Mouse (Mus musculus) neural tube, embryonic 12.5 days (tissue): ENCODE measurements at regions not wholly inside any gene's neighbourhood (a gene's known extent, or its start where the extent isn't known, plus 50 kb on each side); places are given as distances from the start of the nearest gene placed in this dataset.

Source experiments
- ATAC-seq: fragments of 200-750 bp; cut with Nextera tagmentation; 2 replicates; pipeline ENCODE4 v1.8.0; 2017; ENCODE audit warnings: low read depth, mild to moderate bottlenecking, moderate TSS enrichment, moderate library complexity; ENCODE audit not compliant: low FRiP score
- H3K27ac ChIP-seq: fragments of 300-500 bp; sonication (generic); 2 replicates; pipeline ENCODE4 v1.5.1; 2016
- H3K27me3 ChIP-seq: fragments of 300-500 bp; sonication (generic); replicated peaks from 2 replicates; pipeline ENCODE4 v1.6.1; 2016; ENCODE audit warnings: mild to moderate bottlenecking
- H3K36me3 ChIP-seq: fragments of 300-500 bp; sonication (generic); 2 replicates; pipeline ENCODE4 v1.6.1; 2016; ENCODE audit warnings: mild to moderate bottlenecking
- H3K4me1 ChIP-seq: fragments of 300-500 bp; sonication (generic); 2 replicates; pipeline ENCODE4 v1.6.1; 2016
- H3K4me2 ChIP-seq: fragments of 300-500 bp; sonication (generic); replicated peaks from 2 replicates; pipeline ENCODE4 v1.6.1; 2016; ENCODE audit warnings: mild to moderate bottlenecking
- H3K4me3 ChIP-seq: fragments of 300-500 bp; sonication (generic); 2 replicates; pipeline ENCODE4 v1.5.1; 2016
- H3K9ac ChIP-seq: fragments of 300-500 bp; sonication (generic); 2 replicates; pipeline ENCODE4 v1.6.1; 2016; ENCODE audit warnings: mild to moderate bottlenecking
- H3K9me3 ChIP-seq: fragments of 300-500 bp; sonication (generic); 2 replicates; pipeline ENCODE4 v1.6.1; 2016; ENCODE audit warnings: mild to moderate bottlenecking
- WGBS: fragments of 180-500 bp; shearing (Covaris S2); methylation state at CpG from one replicate; pipeline ENCODE4 v1.1.7; 2016; 5-methylcytosine and 5-hydroxymethylcytosine counted together

- H3K9me3 ChIP-seq, result no peaks in the 10 kb centered on the region
- WGBS, result 48% methylated on average over 5 of the region's 5 CpGs
- no peaks in the 10 kb centered on the region for H3K27me3 ChIP-seq
- no peak overlapping the region for H3K4me3 ChIP-seq
- no peak overlapping the region for H3K27ac ChIP-seq
- H3K9ac ChIP-seq, result no peak overlapping the region
- H3K36me3 ChIP-seq, result no peaks in the 10 kb centered on the region
- ATAC-seq, result no peak
- H3K4me2 ChIP-seq, result no peak overlapping the region
- H3K4me1 ChIP-seq, result peaks cover 16% of the 10 kb centered on the region
Observed at GRCm38 (mm10) chr11:19203968-19204367, 185.2 kb upstream of the Meis1 start.

- ATAC-seq, result peak; percentile 48; the same call in 1 of the 2 replicates
- Histone ChIP-seq H3K4me3 (no peak overlapping the region), H3K36me3 (no peaks in the 10 kb centered on the region), H3K9ac (no peak overlapping the region), H3K4me2 (0 out of 2 replicates have a peak overlapping the region, but pooled peaks have one; percentile 12), H3K4me1 (peaks cover 16% of the 10 kb centered on the region), H3K27me3 (no peaks in the 10 kb centered on the region), H3K9me3 (no peaks in the 10 kb centered on the region), H3K27ac (no peak overlapping the region)
- 30% methylated on average over 7 of the region's 7 CpGs for whole genome bisulfite sequencing
Observed at GRCm38 (mm10) chr11:19204521-19204920, 185.7 kb upstream of the Meis1 start.

GRCm38 (mm10) chr11:19205174-19205573 is 186.4 kb upstream of the Meis1 start:
- no peak overlapping the region for H3K9ac ChIP-seq
- no peaks in the 10 kb centered on the region for H3K27me3 ChIP-seq
- H3K27ac ChIP-seq, result no peak overlapping the region
- H3K36me3 ChIP-seq, result no peaks in the 10 kb centered on the region
- peaks cover 16% of the 10 kb centered on the region for H3K4me1 ChIP-seq
- ATAC-seq, result no peak
- H3K4me3 ChIP-seq, result no peak overlapping the region
- H3K9me3 ChIP-seq, result no peaks in the 10 kb centered on the region
- H3K4me2 ChIP-seq, result no peak overlapping the region

GRCm38 (mm10) chr11:19219476-19219875 is 200.7 kb upstream of the Meis1 start:
- no peak for ATAC-seq
- no peaks in the 10 kb centered on the region for H3K9me3 ChIP-seq

GRCm38 (mm10) chr11:19221442-19221841 is 202.7 kb upstream of the Meis1 start:
- H3K9ac ChIP-seq, result no peak overlapping the region
- H3K4me2 ChIP-seq, result no peak overlapping the region
- no peaks in the 10 kb centered on the region for H3K36me3 ChIP-seq
- H3K4me1 ChIP-seq, result no peaks in the 10 kb centered on the region
- no CpG with 5 or more reads among the region's 1 CpGs for WGBS
- H3K27ac ChIP-seq, result no peak overlapping the region
- no peak overlapping the region for H3K4me3 ChIP-seq
- H3K27me3 ChIP-seq, result no peaks in the 10 kb centered on the region
- no peaks in the 10 kb centered on the region for H3K9me3 ChIP-seq
- no peak for ATAC-seq

More at GRCm38 (mm10) chr11:19219476-19219875, 200.7 kb upstream of the Meis1 start:
- Histone ChIP-seq H3K4me1 (no peaks in the 10 kb centered on the region), H3K36me3 (no peaks in the 10 kb centered on the region), H3K9ac (no peak overlapping the region), H3K4me2 (no peak overlapping the region), H3K27ac (no peak overlapping the region), H3K27me3 (no peaks in the 10 kb centered on the region), H3K4me3 (no peak overlapping the region)
- WGBS, result 88% methylated on average over 3 of the region's 3 CpGs

- Histone ChIP-seq H3K27me3 (no peaks in the 10 kb centered on the region), H3K4me1 (no peaks in the 10 kb centered on the region), H3K36me3 (no peaks in the 10 kb centered on the region), H3K9me3 (no peaks in the 10 kb centered on the region), H3K27ac (no peak overlapping the region), H3K4me3 (no peak overlapping the region), H3K4me2 (no peak overlapping the region), H3K9ac (no peak overlapping the region)
- whole genome bisulfite sequencing, result 83% methylated on average over 2 of the region's 2 CpGs
- ATAC-seq, result no peak
Observed at GRCm38 (mm10) chr11:19226756-19227155, 208.0 kb upstream of the Meis1 start.

- no peak for ATAC-seq
- Histone ChIP-seq H3K9me3 (no peaks in the 10 kb centered on the region), H3K36me3 (no peaks in the 10 kb centered on the region), H3K27ac (no peak overlapping the region), H3K9ac (no peak overlapping the region), H3K4me3 (no peak overlapping the region), H3K4me2 (no peak overlapping the region), H3K27me3 (no peaks in the 10 kb centered on the region), H3K4me1 (no peaks in the 10 kb centered on the region)
- 69% methylated on average over 4 of the region's 4 CpGs for WGBS
Observed at GRCm38 (mm10) chr11:19227716-19228115, 208.9 kb upstream of the Meis1 start.

GRCm38 (mm10) chr11:19246390-19247114 is 227.8 kb upstream of the Meis1 start:
- WGBS, result 91% methylated on average over 11 of the region's 11 CpGs
- Histone ChIP-seq H3K36me3 (no peaks in the 10 kb centered on the region), H3K27me3 (no peaks in the 10 kb centered on the region), H3K4me2 (no peak overlapping the region), H3K4me3 (no peak overlapping the region), H3K4me1 (no peaks in the 10 kb centered on the region), H3K9me3 (no peaks in the 10 kb centered on the region), H3K27ac (no peak overlapping the region), H3K9ac (no peak overlapping the region)
- ATAC-seq, result no peak

GRCm38 (mm10) chr11:19253605-19254004 is 234.8 kb upstream of the Meis1 start:
- Histone ChIP-seq H3K36me3 (no peaks in the 10 kb centered on the region), H3K4me2 (no peak overlapping the region), H3K9ac (no peak overlapping the region), H3K27me3 (no peaks in the 10 kb centered on the region), H3K4me3 (no peak overlapping the region), H3K9me3 (no peaks in the 10 kb centered on the region), H3K4me1 (no peaks in the 10 kb centered on the region), H3K27ac (no peak overlapping the region)
- no peak for ATAC-seq
- WGBS, result 82% methylated on average over 5 of the region's 5 CpGs

- no peak for ATAC-seq
- no peak overlapping the region for H3K4me3 ChIP-seq
- no peak overlapping the region for H3K27ac ChIP-seq
- no peaks in the 10 kb centered on the region for H3K9me3 ChIP-seq
- no peak overlapping the region for H3K4me2 ChIP-seq
- H3K36me3 ChIP-seq, result no peaks in the 10 kb centered on the region
- H3K9ac ChIP-seq, result no peak overlapping the region
- no peaks in the 10 kb centered on the region for H3K27me3 ChIP-seq
- no peaks in the 10 kb centered on the region for H3K4me1 ChIP-seq
- WGBS, result 51% methylated on average over 4 of the region's 4 CpGs
Observed at GRCm38 (mm10) chr11:19254183-19254582, 235.4 kb upstream of the Meis1 start.

GRCm38 (mm10) chr11:19257549-19257948 is 238.8 kb upstream of the Meis1 start:
- Histone ChIP-seq H3K9me3 (no peaks in the 10 kb centered on the region), H3K4me1 (no peaks in the 10 kb centered on the region), H3K27ac (no peak overlapping the region), H3K4me2 (no peak overlapping the region), H3K36me3 (no peaks in the 10 kb centered on the region), H3K4me3 (no peak overlapping the region), H3K27me3 (no peaks in the 10 kb centered on the region), H3K9ac (no peak overlapping the region)
- 82% methylated on average over 4 of the region's 4 CpGs for WGBS
- ATAC-seq, result no peak

GRCm38 (mm10) chr11:19262832-19263231 is 244.0 kb upstream of the Meis1 start:
- ATAC-seq, result no peak
- H3K36me3 ChIP-seq, result no peaks in the 10 kb centered on the region
- 84% methylated on average over 4 of the region's 4 CpGs for WGBS
- no peaks in the 10 kb centered on the region for H3K27me3 ChIP-seq
- no peaks in the 10 kb centered on the region for H3K4me1 ChIP-seq
- H3K9me3 ChIP-seq, result no peaks in the 10 kb centered on the region
- no peak overlapping the region for H3K4me2 ChIP-seq
- H3K27ac ChIP-seq, result no peak overlapping the region
- no peak overlapping the region for H3K4me3 ChIP-seq
- H3K9ac ChIP-seq, result no peak overlapping the region
